Mouse (Mus musculus): ENCODE results near the gene Ap3b1. TPM values are rescaled to one million over a fixed set of nuclear protein-coding genes. Genes with fewer than 3 reads are reported as not detected.

Gene Ap3b1
- polyA plus RNA-seq, 1 experiment from 2014 or later, result 16.4 TPM

DNA sequence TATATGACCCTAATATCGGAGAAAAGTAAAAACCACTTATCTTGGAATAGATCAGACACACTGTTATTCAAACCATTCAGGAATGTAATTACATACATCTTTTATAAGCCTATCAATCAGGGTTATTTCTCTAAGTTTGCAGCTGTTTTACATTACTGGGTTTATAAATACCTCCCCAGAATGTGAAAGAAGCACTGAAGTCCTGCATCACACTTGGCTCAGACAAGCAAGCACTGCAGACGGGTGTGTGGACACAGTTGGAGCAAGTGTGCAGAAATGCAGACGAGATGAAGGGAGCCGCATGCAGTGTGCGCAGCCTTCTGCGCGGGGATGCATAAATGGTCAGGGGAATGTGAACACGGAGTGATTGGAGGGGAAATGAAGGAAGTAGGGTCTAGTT, 149.6 kb downstream of the Ap3b1 start:
- peaks cover 16% of the 10 kb centered on the region for H3K36me3 ChIP-seq (replicated peaks)
- H3K27ac ChIP-seq (replicated peaks), result no peak overlapping the region
- H3K4me1 ChIP-seq (replicated peaks), result peaks cover 10% of the 10 kb centered on the region
- H3K9me3 ChIP-seq (replicated peaks), result no peaks in the 10 kb centered on the region
- no peaks in the 10 kb centered on the region for H3K27me3 ChIP-seq
- no peak overlapping the region for H3K4me2 ChIP-seq
- WGBS (ENCODE audit: insufficient replicate concordance), result 89% methylated on average over 8 of the region's 8 CpGs
- H3K4me3 ChIP-seq (replicated peaks), result no peak overlapping the region
- H3K9ac ChIP-seq, result no peak overlapping the region
- ATAC-seq (ENCODE audit: insufficient read depth), result no peak

DNA sequence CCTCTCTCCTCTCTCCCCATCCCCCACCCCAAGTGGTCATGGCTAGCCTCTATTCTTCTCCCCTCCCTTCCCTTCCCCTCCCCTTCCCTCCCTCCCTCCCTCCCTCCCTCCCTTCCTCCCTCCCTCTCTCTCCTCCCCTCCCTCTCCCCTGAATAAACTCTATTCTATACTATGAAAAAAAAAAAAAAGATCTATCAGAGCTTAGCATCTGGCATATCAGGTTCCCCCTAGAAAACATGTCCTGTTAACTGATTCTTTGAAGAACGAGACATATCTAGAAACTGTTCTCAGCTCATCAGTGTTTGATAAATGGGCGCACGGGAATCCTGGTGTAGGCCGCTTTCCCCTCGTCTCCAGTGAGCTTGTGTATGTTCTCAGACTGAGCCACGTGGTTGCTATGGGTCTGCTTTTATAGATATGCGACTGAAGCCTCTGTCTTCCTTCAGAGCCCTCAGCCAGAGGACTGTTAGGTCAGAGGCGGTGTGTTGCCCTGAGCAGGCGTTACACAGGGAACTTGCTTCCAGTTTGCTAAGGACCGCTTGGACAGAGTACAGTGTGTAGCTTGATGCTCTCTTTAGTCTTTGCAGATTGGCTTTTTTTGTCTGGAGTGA, 154.5 kb downstream of the Ap3b1 start:
- H3K36me3 ChIP-seq (replicated peaks), result no peaks in the 10 kb centered on the region
- no peak overlapping the region for H3K4me3 ChIP-seq (replicated peaks)
- H3K9me3 ChIP-seq (replicated peaks), result no peaks in the 10 kb centered on the region
- peaks cover 31% of the 10 kb centered on the region for H3K4me1 ChIP-seq (replicated peaks)
- H3K27ac ChIP-seq (replicated peaks), result peak overlapping the region; percentile 59; the same call in 1 of the 2 replicates
- peak; percentile 75 for ATAC-seq (ENCODE audit: insufficient read depth)
- H3K27me3 ChIP-seq, result no peaks in the 10 kb centered on the region
- no peak overlapping the region for H3K9ac ChIP-seq
- WGBS (ENCODE audit: insufficient replicate concordance), result 19% methylated on average over 10 of the region's 10 CpGs
- H3K4me2 ChIP-seq, result no peak overlapping the region; the same call in 1 of the 2 replicates

DNA sequence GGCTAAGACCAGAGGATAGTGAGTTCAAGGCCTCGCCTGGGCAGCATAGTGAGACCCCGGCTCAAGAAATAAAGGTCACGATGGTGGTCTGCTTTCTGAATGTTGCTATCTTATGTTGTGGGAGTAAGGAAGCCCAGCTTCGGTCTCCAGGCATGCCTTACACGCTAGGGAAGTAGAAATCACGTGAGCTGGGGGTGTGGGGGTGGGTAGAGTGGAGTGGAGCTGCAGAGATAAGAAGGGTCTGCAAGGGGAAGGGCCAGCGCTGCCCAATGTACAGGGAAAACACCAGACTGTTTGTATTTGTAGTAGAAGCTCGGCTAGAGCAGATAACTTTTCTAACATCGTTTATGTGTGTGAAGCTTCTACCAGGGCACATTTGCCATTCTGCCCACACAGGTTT, 155.1 kb downstream of the Ap3b1 start:
- H3K27me3 ChIP-seq, result no peaks in the 10 kb centered on the region
- WGBS (ENCODE audit: insufficient replicate concordance), result 14% methylated on average over 9 of the region's 9 CpGs
- peak; percentile 70 for ATAC-seq (ENCODE audit: insufficient read depth)
- H3K36me3 ChIP-seq (replicated peaks), result no peaks in the 10 kb centered on the region
- H3K4me2 ChIP-seq, result 0 out of 2 replicates have a peak overlapping the region, but pooled peaks have one; percentile 3
- peaks cover 31% of the 10 kb centered on the region for H3K4me1 ChIP-seq (replicated peaks)
- H3K9me3 ChIP-seq (replicated peaks), result no peaks in the 10 kb centered on the region
- peak overlapping the region; percentile 59; the same call in 1 of the 2 replicates for H3K27ac ChIP-seq (replicated peaks)
- H3K4me3 ChIP-seq (replicated peaks), result no peak overlapping the region
- H3K9ac ChIP-seq, result no peak overlapping the region

DNA sequence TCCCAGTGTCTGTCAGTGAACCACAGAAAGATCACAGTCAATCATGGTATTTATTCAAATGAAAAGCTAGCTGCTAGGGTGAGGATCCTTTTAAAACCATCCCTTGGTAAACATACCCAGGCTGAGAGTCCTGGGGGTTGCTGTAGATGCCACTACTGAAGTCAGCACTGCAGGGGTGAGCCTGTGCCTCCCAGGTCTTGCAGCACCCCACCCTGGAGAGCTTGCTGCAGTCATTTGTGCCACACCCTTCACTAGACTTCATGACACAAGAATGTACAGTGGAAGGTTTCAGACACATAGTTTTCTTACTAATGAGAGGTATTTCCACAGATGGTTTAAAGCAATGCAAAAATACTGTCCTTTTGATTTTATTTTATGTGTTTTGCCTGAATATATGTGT, 156.2 kb downstream of the Ap3b1 start:
- Histone ChIP-seq H3K36me3 (replicated peaks) (no peaks in the 10 kb centered on the region), H3K9me3 (replicated peaks) (no peaks in the 10 kb centered on the region), H3K27ac (replicated peaks) (no peak overlapping the region), H3K9ac (no peak overlapping the region), H3K4me3 (replicated peaks) (no peak overlapping the region), H3K4me1 (replicated peaks) (peaks cover 31% of the 10 kb centered on the region), H3K27me3 (no peaks in the 10 kb centered on the region), H3K4me2 (no peak overlapping the region)
- peak; percentile 63; the same call in 1 of the 2 replicates for ATAC-seq (ENCODE audit: insufficient read depth)

- ATAC-seq (ENCODE audit: insufficient read depth), result no peak
- Histone ChIP-seq H3K9ac (no peak overlapping the region), H3K4me2 (no peak overlapping the region), H3K4me1 (replicated peaks) (peaks cover 31% of the 10 kb centered on the region), H3K36me3 (replicated peaks) (no peaks in the 10 kb centered on the region), H3K27me3 (no peaks in the 10 kb centered on the region), H3K27ac (replicated peaks) (no peak overlapping the region), H3K4me3 (replicated peaks) (no peak overlapping the region), H3K9me3 (replicated peaks) (no peaks in the 10 kb centered on the region)
- 74% methylated on average over 6 of the region's 6 CpGs for WGBS (ENCODE audit: insufficient replicate concordance)
These were observed 157.8 kb downstream of the Ap3b1 start for GRCm38 (mm10) chr13:94516532-94516931.

DNA sequence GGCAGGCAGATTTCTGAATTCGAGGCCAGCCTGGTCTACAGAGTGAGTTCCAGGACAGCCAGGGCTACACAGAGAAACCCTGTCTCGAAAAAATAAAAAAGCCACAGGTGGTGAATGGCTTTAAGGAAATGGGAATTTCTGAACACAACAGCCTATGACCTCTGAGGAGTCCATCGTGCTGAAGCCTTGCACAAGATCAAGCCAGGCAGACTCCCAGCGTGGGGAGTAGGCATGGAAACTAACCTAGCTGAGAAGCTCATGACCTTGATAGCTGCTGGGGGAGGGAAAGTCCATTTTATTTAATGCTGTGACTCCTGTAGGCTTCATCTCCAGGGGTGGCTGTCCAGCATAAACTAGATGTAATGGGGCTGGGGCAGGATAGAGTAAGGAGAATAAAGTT, 159.4 kb downstream of the Ap3b1 start:
- WGBS (ENCODE audit: insufficient replicate concordance), result 73% methylated on average over 4 of the region's 4 CpGs
- Histone ChIP-seq H3K9me3 (replicated peaks) (no peaks in the 10 kb centered on the region), H3K4me2 (no peak overlapping the region), H3K4me1 (replicated peaks) (peaks cover 23% of the 10 kb centered on the region), H3K27me3 (no peaks in the 10 kb centered on the region), H3K4me3 (replicated peaks) (no peak overlapping the region), H3K36me3 (replicated peaks) (no peaks in the 10 kb centered on the region), H3K27ac (replicated peaks) (no peak overlapping the region), H3K9ac (no peak overlapping the region)
- no peak for ATAC-seq (ENCODE audit: insufficient read depth)

GRCm38 (mm10) chr13:94519276-94519675, 160.5 kb downstream of the Ap3b1 start:
- Histone ChIP-seq H3K9me3 (replicated peaks) (no peaks in the 10 kb centered on the region), H3K36me3 (replicated peaks) (no peaks in the 10 kb centered on the region), H3K27ac (replicated peaks) (no peak overlapping the region), H3K4me2 (no peak overlapping the region), H3K4me3 (replicated peaks) (no peak overlapping the region), H3K27me3 (no peaks in the 10 kb centered on the region), H3K9ac (no peak overlapping the region), H3K4me1 (replicated peaks) (peaks cover 16% of the 10 kb centered on the region)
- WGBS (ENCODE audit: insufficient replicate concordance), result 73% methylated on average over 8 of the region's 8 CpGs
- ATAC-seq (ENCODE audit: insufficient read depth), result no peak

DNA sequence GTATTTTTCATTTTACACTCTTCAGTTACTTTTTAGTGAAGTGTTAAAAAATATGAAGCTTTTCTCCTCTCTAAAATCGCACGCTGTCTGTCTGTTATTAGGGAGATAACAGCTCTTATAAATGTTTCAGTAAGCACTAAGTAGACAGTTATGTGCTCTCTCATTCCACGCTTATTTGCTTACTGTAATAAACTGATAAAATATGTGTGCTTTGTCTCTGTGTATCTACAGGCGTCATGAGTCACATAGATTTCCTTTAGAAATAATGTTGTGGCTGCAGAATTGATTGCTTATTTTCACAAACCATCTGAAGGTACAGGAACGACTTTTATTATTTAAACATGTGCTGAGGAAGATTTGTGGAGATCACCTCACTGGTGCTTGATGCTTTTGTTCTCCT, 164.5 kb downstream of the Ap3b1 start:
- no peak overlapping the region for H3K4me2 ChIP-seq

DNA sequence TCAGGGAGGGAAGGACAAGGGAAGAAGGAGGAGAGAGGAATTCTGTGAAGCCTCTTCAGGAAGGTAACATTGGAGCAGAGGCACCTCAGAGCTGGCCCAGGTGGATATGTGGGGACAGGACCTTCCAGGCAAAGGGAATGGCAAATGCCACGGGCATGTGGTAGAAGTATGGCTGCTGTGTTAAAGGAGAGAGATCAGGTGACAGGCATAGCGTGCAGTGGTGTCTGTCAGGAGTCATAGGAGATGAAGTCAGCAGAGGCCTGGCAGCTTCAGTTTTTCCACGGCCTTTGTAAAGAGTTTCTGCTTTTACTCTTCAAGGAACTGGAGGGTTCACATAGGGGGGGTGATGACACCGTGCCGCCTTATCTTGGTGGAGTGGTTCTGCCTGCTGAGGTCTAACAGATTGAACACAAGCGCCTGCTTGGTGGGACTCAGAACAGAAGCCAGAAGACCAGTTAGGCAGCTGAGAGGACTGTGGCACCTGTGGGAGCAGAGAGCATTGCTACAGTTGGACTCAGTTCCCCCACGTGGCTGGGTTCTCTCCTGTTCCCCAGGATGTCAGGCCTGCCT, 166.0 kb downstream of the Ap3b1 start:
- peak; percentile 66 for ATAC-seq (ENCODE audit: insufficient read depth)
- no peak overlapping the region for H3K4me2 ChIP-seq
- no peak overlapping the region for H3K4me3 ChIP-seq (replicated peaks)
- no peaks in the 10 kb centered on the region for H3K9me3 ChIP-seq (replicated peaks)
- peaks cover 20% of the 10 kb centered on the region for H3K4me1 ChIP-seq (replicated peaks)
- no peak overlapping the region for H3K9ac ChIP-seq
- no peak overlapping the region; the same call in 1 of the 2 replicates for H3K27ac ChIP-seq (replicated peaks)
- H3K27me3 ChIP-seq, result no peaks in the 10 kb centered on the region
- WGBS (ENCODE audit: insufficient replicate concordance), result 31% methylated on average over 7 of the region's 7 CpGs
- H3K36me3 ChIP-seq (replicated peaks), result no peaks in the 10 kb centered on the region; the same call in 1 of the 2 replicates

More for the DNA sequence above, 164.5 kb downstream of the Ap3b1 start:
- no peak overlapping the region for H3K9ac ChIP-seq
- H3K9me3 ChIP-seq (replicated peaks), result no peaks in the 10 kb centered on the region
- peak; percentile 62; the same call in 1 of the 2 replicates for ATAC-seq (ENCODE audit: insufficient read depth)
- H3K4me1 ChIP-seq (replicated peaks), result peaks cover 20% of the 10 kb centered on the region
- 19% methylated on average over 5 of the region's 5 CpGs for WGBS (ENCODE audit: insufficient replicate concordance)
- no peak overlapping the region for H3K4me3 ChIP-seq (replicated peaks)
- no peaks in the 10 kb centered on the region for H3K27me3 ChIP-seq
- H3K36me3 ChIP-seq (replicated peaks), result no peaks in the 10 kb centered on the region; the same call in 1 of the 2 replicates
- peak overlapping the region; percentile 39; the same call in 1 of the 2 replicates for H3K27ac ChIP-seq (replicated peaks)

- no peaks in the 10 kb centered on the region for H3K27me3 ChIP-seq
- H3K4me2 ChIP-seq, result no peak overlapping the region
- no peak overlapping the region for H3K9ac ChIP-seq
- H3K36me3 ChIP-seq (replicated peaks), result peaks cover 9% of the 10 kb centered on the region; the same call in 1 of the 2 replicates
- no peak overlapping the region for H3K4me3 ChIP-seq (replicated peaks)
- no peaks in the 10 kb centered on the region for H3K9me3 ChIP-seq (replicated peaks)
- H3K4me1 ChIP-seq (replicated peaks), result peaks cover 17% of the 10 kb centered on the region
- H3K27ac ChIP-seq (replicated peaks), result no peak overlapping the region
- 80% methylated on average over 5 of the region's 5 CpGs for WGBS (ENCODE audit: insufficient replicate concordance)
- no peak for ATAC-seq (ENCODE audit: insufficient read depth)
These were observed 170.4 kb downstream of the Ap3b1 start for GRCm38 (mm10) chr13:94529138-94529537.

- Histone ChIP-seq H3K9me3 (replicated peaks) (no peaks in the 10 kb centered on the region), H3K4me3 (replicated peaks) (no peak overlapping the region), H3K4me1 (replicated peaks) (0 out of 2 replicates have a peak, but pooled peaks cover 3% of the 10 kb centered on the region), H3K9ac (no peak overlapping the region), H3K4me2 (no peak overlapping the region), H3K27ac (replicated peaks) (no peak overlapping the region), H3K27me3 (no peaks in the 10 kb centered on the region), H3K36me3 (replicated peaks) (peaks cover 9% of the 10 kb centered on the region; the same call in 1 of the 2 replicates)
- ATAC-seq (ENCODE audit: insufficient read depth), result no peak
- 85% methylated on average over 8 of the region's 8 CpGs for whole genome bisulfite sequencing (ENCODE audit: insufficient replicate concordance)
These were observed 174.8 kb downstream of the Ap3b1 start for GRCm38 (mm10) chr13:94533516-94533915.
